Mouse (Mus musculus) liver, embryonic 16.5 days (tissue): ENCODE measurements around the gene Tpd52l2. TPM values are rescaled to one million over a fixed set of nuclear protein-coding genes. Genes with fewer than 3 reads are reported as not detected.
A peak's percentile ranks its signal among the peaks of the same experiment; 100 is the strongest.

Source experiments
- ATAC-seq: fragments of 200-750 bp; cut with Nextera tagmentation; 2 replicates; pipeline ENCODE4 v1.8.0; 2017; ENCODE audit warnings: low read depth, mild to moderate bottlenecking, moderate number of reproducible peaks, moderate library complexity
- H3K27ac ChIP-seq: fragments of 300-500 bp; sonication (generic); 2 replicates; pipeline ENCODE4 v1.5.1; 2014; ENCODE audit warnings: mild to moderate bottlenecking, low read length
- H3K27me3 ChIP-seq: fragments of 300-500 bp; sonication (generic); 2 replicates; pipeline ENCODE4 v1.6.1; 2014; ENCODE audit warnings: low read depth, low read length, mixed read lengths; ENCODE audit not compliant: control insufficient read depth, insufficient read depth
- H3K36me3 ChIP-seq: fragments of 300-500 bp; sonication (generic); 2 replicates; pipeline ENCODE4 v1.6.1; 2014; ENCODE audit warnings: mild to moderate bottlenecking; ENCODE audit not compliant: control insufficient read depth, insufficient read depth
- H3K4me1 ChIP-seq: fragments of 300-500 bp; sonication (generic); 2 replicates; pipeline ENCODE4 v1.6.1; 2014; ENCODE audit warnings: low read depth, low read length, mixed read lengths; ENCODE audit not compliant: control insufficient read depth
- H3K4me2 ChIP-seq: fragments of 300-500 bp; sonication (generic); 2 replicates; pipeline ENCODE4 v1.6.1; 2014; ENCODE audit warnings: low read depth, low read length, mixed read lengths
- H3K4me3 ChIP-seq: fragments of 300-500 bp; sonication (generic); 2 replicates; pipeline ENCODE4 v1.5.1; 2014; ENCODE audit warnings: low read depth, mild to moderate bottlenecking, low read length
- H3K9ac ChIP-seq: fragments of 300-500 bp; sonication (generic); 2 replicates; pipeline ENCODE4 v1.6.1; 2014; ENCODE audit warnings: low read depth, low read length
- H3K9me3 ChIP-seq: fragments of 300-500 bp; sonication (generic); replicated peaks from 2 replicates; pipeline ENCODE4 v1.6.1; 2016; ENCODE audit warnings: low read length; ENCODE audit not compliant: control insufficient read depth
- WGBS: fragments of 180-500 bp; shearing (Covaris S2); extraction: QIAGEN DNeasy Blood & Tissue Kit; methylation state at CpG from one replicate; pipeline ENCODE4 v1.1.7; 2014; ENCODE audit not compliant: insufficient replicate concordance; 5-methylcytosine and 5-hydroxymethylcytosine counted together
- polyA plus RNA-seq: library from polyadenylated mRNA; unstranded; fragments of >200 nt; fragmentation: Nextera tagmentation; extraction: Ambion mirVana; gene quantifications from 2 replicates; pipeline ENCODE4 v1.2.1, GENCODE M21; 2015

The Tpd52l2 gene
- polyA plus RNA-seq, 1 experiment from 2014 or later, result 62.7 TPM

DNA sequence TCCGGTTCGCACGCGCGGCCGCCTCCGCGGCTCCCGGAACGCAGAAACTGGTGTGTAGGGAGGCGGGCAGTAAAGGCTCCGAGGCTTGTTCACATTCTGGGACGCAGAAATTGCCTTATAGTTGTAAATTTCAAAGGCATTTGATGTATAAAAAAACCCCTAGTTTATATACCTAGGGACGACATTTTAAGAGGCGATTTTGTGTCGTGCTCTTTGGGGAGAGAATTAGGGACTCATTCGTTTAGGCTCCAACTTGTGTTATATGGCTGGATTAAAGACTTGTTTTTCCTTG is 23.9 kb downstream of the Tpd52l2 start:
- Histone ChIP-seq H3K36me3 (peaks cover 16% of the 10 kb centered on the region), H3K4me1 (peaks cover 31% of the 10 kb centered on the region), H3K9me3 (no peaks in the 10 kb centered on the region), H3K9ac (peak overlapping the region; percentile 96), H3K4me3 (peak overlapping the region; percentile 95), H3K27ac (peak overlapping the region; percentile 99), H3K27me3 (no peaks in the 10 kb centered on the region), H3K4me2 (peak overlapping the region; percentile 85)
- WGBS, result 0% methylated on average over 17 of the region's 17 CpGs
- no peak for ATAC-seq

DNA sequence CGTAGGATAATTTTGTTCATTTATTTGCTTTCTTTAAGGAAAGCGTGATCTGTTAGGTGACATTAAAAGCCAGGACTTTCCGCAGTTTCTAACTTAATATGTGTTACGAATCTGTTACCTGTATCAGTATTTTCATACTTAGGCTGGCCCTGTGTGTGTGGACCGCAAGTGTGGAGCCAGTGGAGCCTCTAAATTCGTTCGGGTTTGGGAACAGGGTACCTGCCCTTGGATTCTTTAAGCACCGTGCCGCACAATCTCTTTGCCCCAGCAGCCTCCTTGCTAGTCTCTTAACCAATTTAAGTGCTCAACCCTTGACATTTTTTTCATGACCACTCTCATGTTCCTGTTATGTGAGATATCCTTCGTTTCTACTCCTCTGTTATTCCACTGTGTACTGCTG is 24.5 kb downstream of the Tpd52l2 start:
- ATAC-seq, result no peak
- Histone ChIP-seq H3K9me3 (no peaks in the 10 kb centered on the region), H3K27me3 (no peaks in the 10 kb centered on the region), H3K27ac (no peak overlapping the region), H3K4me1 (peaks cover 31% of the 10 kb centered on the region), H3K4me3 (peak overlapping the region; percentile 95), H3K4me2 (peak overlapping the region; percentile 85), H3K36me3 (peaks cover 10% of the 10 kb centered on the region), H3K9ac (peak overlapping the region; percentile 96)
- WGBS, result 32% methylated on average over 10 of the region's 10 CpGs

DNA sequence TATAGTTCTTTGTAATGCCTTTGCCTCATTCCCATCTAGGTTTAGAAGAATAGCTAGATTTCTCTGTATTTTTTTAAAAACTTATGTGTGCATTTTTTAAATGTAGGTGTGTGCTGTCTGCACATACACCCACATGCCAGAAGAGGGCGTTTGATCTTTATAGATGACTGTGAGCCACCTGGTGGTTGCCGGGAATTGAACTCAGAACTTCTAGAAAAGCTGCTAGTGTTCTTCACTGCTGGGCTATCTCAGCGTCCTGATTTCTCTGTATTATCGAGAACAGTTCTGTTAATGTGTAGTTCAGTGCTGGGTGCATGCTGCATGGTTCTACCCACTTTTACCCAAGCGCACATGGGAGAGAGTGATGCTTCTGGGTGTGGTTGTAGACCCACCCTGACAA is 25.9 kb downstream of the Tpd52l2 start:
- Histone ChIP-seq H3K9me3 (no peaks in the 10 kb centered on the region), H3K27me3 (no peaks in the 10 kb centered on the region), H3K4me1 (peaks cover 31% of the 10 kb centered on the region), H3K4me3 (no peak overlapping the region; the same call in 1 of the 2 replicates), H3K36me3 (no peaks in the 10 kb centered on the region; the same call in 1 of the 2 replicates), H3K27ac (peak overlapping the region; percentile 10), H3K4me2 (peak overlapping the region; percentile 85), H3K9ac (no peak overlapping the region)
- WGBS, result 39% methylated on average over 5 of the region's 5 CpGs
- no peak for ATAC-seq

DNA sequence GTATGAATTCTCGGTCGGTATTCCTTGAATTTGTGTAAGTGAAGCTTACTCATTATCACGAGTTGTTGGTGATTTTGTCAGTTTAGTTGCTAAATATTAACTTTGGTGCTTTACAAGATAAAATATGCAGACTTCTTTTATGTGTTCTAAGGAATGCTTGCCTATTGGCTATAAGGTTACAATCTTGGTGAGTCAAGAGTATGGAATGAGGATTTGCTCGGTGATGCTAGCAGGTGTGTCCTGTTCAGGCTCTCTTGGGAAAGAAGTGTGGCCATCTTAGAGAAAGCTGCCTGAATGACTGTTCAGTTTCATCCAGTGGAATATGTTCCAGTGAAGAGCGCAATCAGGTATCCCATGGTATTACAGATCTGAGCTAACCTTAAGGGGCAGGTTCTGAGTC is 28.6 kb downstream of the Tpd52l2 start:
- no peak overlapping the region for H3K4me2 ChIP-seq

DNA sequence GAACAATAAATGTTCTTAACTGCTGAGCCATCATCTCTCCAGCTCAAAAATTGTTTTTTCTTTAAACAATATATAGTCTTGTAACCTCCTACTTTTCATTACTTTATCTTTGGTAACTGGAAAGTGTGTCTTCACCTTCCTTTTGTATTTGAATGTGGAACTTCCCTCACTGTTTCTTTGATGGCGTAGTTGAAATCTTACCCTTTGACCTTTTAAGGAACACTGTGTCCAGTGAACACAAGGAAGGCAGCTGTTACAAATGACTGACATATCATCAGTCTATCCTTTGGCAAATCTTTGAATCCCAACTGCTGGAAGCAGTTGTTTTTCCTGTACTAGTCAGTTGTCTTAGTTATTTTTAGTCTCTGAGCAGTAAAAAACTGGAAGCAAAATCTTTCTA is 32.1 kb downstream of the Tpd52l2 start:
- Histone ChIP-seq H3K4me1 (no peaks in the 10 kb centered on the region; the same call in 1 of the 2 replicates), H3K9me3 (no peaks in the 10 kb centered on the region), H3K27me3 (no peaks in the 10 kb centered on the region), H3K9ac (no peak overlapping the region), H3K27ac (no peak overlapping the region), H3K36me3 (peaks cover 4% of the 10 kb centered on the region; the same call in 1 of the 2 replicates), H3K4me2 (no peak overlapping the region), H3K4me3 (no peak overlapping the region)
- ATAC-seq, result no peak
- 76% methylated on average over 1 of the region's 1 CpGs for WGBS

More for the DNA sequence above, 28.6 kb downstream of the Tpd52l2 start:
- Histone ChIP-seq H3K4me3 (no peak overlapping the region), H3K36me3 (peaks cover 4% of the 10 kb centered on the region; the same call in 1 of the 2 replicates), H3K27ac (no peak overlapping the region), H3K9ac (no peak overlapping the region), H3K9me3 (no peaks in the 10 kb centered on the region), H3K4me1 (peaks cover 22% of the 10 kb centered on the region), H3K27me3 (no peaks in the 10 kb centered on the region)
- no peak for ATAC-seq
- 72% methylated on average over 5 of the region's 5 CpGs for WGBS

DNA sequence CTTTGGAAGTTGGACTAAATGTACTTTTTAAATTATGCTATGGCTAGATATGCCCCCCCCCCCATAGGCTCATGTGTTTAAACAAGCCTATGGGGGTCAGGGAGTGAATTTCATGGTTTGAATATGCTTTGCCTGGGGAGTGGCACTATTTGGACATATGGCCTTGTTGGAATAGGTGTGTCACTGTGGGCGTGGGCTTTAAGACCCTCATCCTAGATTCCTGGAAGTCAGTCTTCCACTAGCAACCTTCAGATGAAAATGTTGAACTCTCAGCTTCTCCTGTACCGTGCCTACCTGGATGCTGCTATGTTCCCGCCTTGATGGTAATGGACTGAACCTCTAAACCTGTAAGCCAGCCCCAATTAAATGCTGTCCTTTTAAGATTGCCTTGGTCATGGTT is 35.6 kb downstream of the Tpd52l2 start:
- WGBS, result 78% methylated on average over 3 of the region's 3 CpGs
- Histone ChIP-seq H3K9ac (no peak overlapping the region), H3K4me3 (no peak overlapping the region), H3K4me1 (peaks cover 4% of the 10 kb centered on the region), H3K4me2 (no peak overlapping the region), H3K27me3 (no peaks in the 10 kb centered on the region), H3K9me3 (no peaks in the 10 kb centered on the region), H3K36me3 (peaks cover 4% of the 10 kb centered on the region; the same call in 1 of the 2 replicates), H3K27ac (no peak overlapping the region)
- no peak for ATAC-seq

DNA sequence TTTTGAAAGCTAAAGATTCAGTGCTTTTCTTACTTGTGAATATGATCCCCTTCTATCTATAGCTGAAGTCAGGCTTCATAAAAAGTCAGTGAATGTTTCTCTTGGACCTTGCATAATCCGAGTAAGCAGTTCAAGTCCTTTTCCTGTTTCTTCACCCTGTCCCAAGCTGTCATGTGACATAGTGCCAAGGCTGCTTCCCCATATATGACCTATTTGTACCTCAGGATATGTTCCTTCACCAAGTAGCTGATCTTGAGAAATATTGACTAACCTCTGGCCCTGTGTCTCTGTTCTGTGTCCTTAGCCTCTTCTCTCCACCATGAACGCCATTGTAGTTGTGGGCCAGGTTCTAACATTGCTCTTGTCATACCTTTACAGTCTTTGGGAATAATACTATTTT is 39.5 kb downstream of the Tpd52l2 start:
- Histone ChIP-seq H3K9me3 (no peaks in the 10 kb centered on the region), H3K4me2 (0 out of 2 replicates have a peak overlapping the region, but pooled peaks have one; percentile 2), H3K27ac (peak overlapping the region; percentile 24), H3K36me3 (no peaks in the 10 kb centered on the region), H3K9ac (no peak overlapping the region), H3K27me3 (no peaks in the 10 kb centered on the region), H3K4me3 (no peak overlapping the region), H3K4me1 (peaks cover 8% of the 10 kb centered on the region)
- peak; percentile 65 for ATAC-seq
- WGBS, result 59% methylated on average over 2 of the region's 2 CpGs

DNA sequence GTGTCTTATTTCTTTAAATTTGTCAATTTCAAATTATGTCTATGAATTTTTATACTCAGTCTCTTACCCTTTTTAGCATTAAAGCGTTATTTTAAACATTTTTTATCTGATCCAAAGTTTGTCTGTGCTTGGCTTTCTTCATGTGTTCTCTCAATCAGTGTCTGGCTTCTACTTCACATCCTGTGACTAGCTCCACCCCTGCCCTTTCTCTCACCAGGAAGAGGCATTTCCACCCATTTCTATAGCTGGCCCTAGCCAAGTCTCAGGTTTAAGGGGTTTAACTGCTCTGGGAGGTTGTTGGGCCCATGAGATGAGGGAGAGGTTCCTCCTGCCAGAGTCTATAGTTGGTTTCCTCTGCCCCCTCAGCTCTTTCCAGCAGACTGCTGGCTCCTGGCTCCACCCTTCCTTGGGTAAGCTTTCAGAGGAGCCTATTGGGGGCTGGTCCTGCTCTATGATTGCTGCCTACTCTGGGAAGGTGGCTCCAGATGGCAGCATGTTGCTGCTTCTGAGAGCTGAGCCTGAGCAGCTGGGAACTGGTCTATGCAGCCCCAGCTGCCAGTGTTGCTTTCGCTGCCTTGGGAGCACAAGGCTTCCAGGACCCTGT is 40.6 kb downstream of the Tpd52l2 start:
- Histone ChIP-seq H3K4me1 (peaks cover 8% of the 10 kb centered on the region), H3K4me3 (no peak overlapping the region), H3K27ac (peak overlapping the region; percentile 36), H3K9me3 (no peaks in the 10 kb centered on the region), H3K36me3 (no peaks in the 10 kb centered on the region), H3K27me3 (no peaks in the 10 kb centered on the region), H3K4me2 (0 out of 2 replicates have a peak overlapping the region, but pooled peaks have one; percentile 14), H3K9ac (peak overlapping the region; percentile 25; the same call in 1 of the 2 replicates)
- 41% methylated on average over 2 of the region's 2 CpGs for WGBS
- peak; percentile 60 for ATAC-seq

DNA sequence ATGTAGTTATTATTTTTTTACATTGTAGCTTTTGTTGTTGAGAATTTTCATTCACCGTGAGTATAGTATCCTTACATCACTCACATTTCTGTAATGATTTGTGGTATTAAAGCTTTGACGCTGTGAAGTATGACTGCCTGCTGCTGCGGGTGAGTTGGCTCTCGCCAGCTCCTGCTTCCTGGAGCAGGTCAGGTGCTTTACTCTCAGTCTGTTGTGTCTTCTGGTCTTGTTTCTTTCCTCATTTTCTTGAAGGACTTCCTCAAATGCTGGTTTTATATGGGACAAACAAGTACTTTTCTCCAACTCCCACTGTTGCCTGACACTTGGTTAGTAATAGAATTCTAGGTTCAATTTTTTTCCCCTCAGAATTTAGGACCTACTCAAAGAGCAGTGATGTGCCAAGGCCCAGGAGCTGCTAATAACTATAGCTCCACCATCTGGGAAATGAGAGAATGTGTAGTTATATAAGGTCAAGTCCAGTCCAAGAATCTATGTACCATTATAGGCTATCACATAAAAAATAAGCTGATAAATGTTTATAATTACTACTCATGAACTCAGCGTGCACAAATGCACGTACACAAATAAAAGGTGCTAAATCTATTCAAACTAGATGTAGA is 44.9 kb downstream of the Tpd52l2 start:
- no peak overlapping the region for H3K4me2 ChIP-seq
- peaks cover 15% of the 10 kb centered on the region for H3K4me1 ChIP-seq
- no peak overlapping the region for H3K9ac ChIP-seq
- WGBS, result 78% methylated on average over 6 of the region's 6 CpGs
- H3K36me3 ChIP-seq, result peaks cover 4% of the 10 kb centered on the region; the same call in 1 of the 2 replicates
- H3K27ac ChIP-seq, result no peak overlapping the region
- H3K4me3 ChIP-seq, result no peak overlapping the region
- H3K9me3 ChIP-seq, result no peaks in the 10 kb centered on the region
- no peaks in the 10 kb centered on the region for H3K27me3 ChIP-seq
- ATAC-seq, result no peak
